Mouse (Mus musculus) forebrain, embryonic 11.5 days (tissue): ENCODE data around the gene Ggt6. TPM values are rescaled to one million over a fixed set of nuclear protein-coding genes. Genes with fewer than 3 reads are reported as not detected.

Experiments
- ATAC-seq: fragments of 200-750 bp; cut with Nextera tagmentation; replicated peaks from 2 replicates; pipeline ENCODE4 v1.8.0; 2017; ENCODE audit warnings: moderate TSS enrichment; ENCODE audit not compliant: low FRiP score
- DNase-seq: peaks from one replicate; pipeline ENCODE4 v3.0.0-alpha.2; 2017; ENCODE audit warnings: low spot score
- H3K27ac ChIP-seq: fragments of 300-500 bp; sonication (generic); 2 replicates; pipeline ENCODE4 v1.5.1; 2014; ENCODE audit warnings: low read depth, low read length
- H3K27me3 ChIP-seq: fragments of 300-500 bp; sonication (generic); 2 replicates; pipeline ENCODE4 v1.6.1; 2014; ENCODE audit warnings: mild to moderate bottlenecking, low read length, mixed read lengths; ENCODE audit not compliant: control insufficient read depth, insufficient read depth
- H3K36me3 ChIP-seq: fragments of 300-500 bp; sonication (generic); 2 replicates; pipeline ENCODE4 v1.6.1; 2014; ENCODE audit warnings: mild to moderate bottlenecking, low read length, moderate library complexity, mixed read lengths; ENCODE audit not compliant: control insufficient read depth, insufficient read depth
- H3K4me1 ChIP-seq: fragments of 300-500 bp; sonication (generic); replicated peaks from 2 replicates; pipeline ENCODE4 v1.6.1; 2014; ENCODE audit warnings: low read length, mixed read lengths; ENCODE audit not compliant: control insufficient read depth, insufficient read depth
- H3K4me2 ChIP-seq: fragments of 300-500 bp; sonication (generic); 2 replicates; pipeline ENCODE4 v1.6.1; 2014; ENCODE audit warnings: low read depth, mild to moderate bottlenecking, low read length, moderate library complexity, mixed read lengths; ENCODE audit not compliant: severe bottlenecking
- H3K4me3 ChIP-seq: fragments of 300-500 bp; sonication (generic); 2 replicates; pipeline ENCODE4 v1.5.1; 2014; ENCODE audit warnings: low read depth, low read length
- H3K9ac ChIP-seq: fragments of 300-500 bp; sonication (generic); 2 replicates; pipeline ENCODE4 v1.6.1; 2014; ENCODE audit warnings: low read length
- H3K9me3 ChIP-seq: fragments of 300-500 bp; sonication (generic); 2 replicates; pipeline ENCODE4 v1.6.1; 2016; ENCODE audit warnings: low read length, mixed read lengths; ENCODE audit not compliant: control insufficient read depth
- WGBS: fragments of 180-500 bp; shearing (Covaris S2); extraction: QIAGEN DNeasy Blood & Tissue Kit; methylation state at CpG from one replicate; pipeline ENCODE4 v1.1.7; 2014; 5-methylcytosine and 5-hydroxymethylcytosine counted together
- polyA plus RNA-seq: library from polyadenylated mRNA; unstranded; fragments of >200 nt; fragmentation: Nextera tagmentation; extraction: Ambion mirVana; gene quantifications from 2 replicates; pipeline ENCODE4 v1.2.1, GENCODE M21; 2014

The Ggt6 gene
- polyA plus RNA-seq = not detected in 2 replicates

DNA sequence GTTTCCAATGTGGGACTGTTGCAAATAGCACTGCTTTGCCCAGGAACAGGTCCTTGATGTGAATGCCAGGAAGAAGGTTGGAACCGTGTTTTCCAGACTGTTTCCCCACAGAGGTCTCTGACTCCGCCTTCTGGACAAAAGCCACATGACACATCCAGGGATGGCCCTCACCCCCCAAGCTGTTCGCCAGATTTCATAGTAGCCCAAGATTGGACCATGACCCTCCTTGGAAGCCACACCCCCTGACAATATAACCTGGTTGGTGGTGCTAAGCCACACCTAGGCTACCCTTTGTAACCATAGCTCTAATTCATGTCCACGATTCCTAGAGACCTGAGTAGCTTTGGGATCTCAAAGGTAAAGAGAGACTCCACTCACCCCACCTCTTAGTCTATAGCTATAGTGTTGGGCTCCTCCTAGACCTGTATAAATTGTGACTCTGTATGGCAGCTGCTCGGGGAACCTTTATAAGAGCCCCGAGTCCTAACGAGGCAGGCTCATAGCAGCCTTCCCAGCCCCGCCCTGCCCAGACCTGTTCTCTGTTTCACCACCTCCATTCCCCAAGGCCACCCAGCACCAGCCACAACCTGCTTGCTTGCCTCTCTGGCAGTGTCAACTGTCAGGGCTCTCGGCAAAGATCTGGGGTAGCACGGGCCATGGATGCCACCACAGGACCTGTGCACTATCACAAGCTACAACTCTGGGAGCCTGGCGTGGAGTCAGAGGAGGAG lies at the start of gene Ggt6:
TSS of gene Ggt6 (plus strand) at position 564 of the 731 bp plus-strand sequence.
- Histone ChIP-seq H3K4me2 (no peak within 1 kb of the TSS), H3K4me3 (no peak within 1 kb of the TSS), H3K27ac (no peak within 1 kb of the TSS), H3K9me3 (no peaks in the 10 kb centered on the region), H3K9ac (no peak within 1 kb of the TSS), H3K27me3 (no peaks in the 10 kb centered on the region), H3K4me1 (no peaks in the 10 kb centered on the region), H3K36me3 (no peaks in the 10 kb centered on the region)
- DNase-seq = peak; percentile 53
- ATAC-seq = no peak
- 67% methylated on average over 11 of the region's 11 CpGs for WGBS

DNA sequence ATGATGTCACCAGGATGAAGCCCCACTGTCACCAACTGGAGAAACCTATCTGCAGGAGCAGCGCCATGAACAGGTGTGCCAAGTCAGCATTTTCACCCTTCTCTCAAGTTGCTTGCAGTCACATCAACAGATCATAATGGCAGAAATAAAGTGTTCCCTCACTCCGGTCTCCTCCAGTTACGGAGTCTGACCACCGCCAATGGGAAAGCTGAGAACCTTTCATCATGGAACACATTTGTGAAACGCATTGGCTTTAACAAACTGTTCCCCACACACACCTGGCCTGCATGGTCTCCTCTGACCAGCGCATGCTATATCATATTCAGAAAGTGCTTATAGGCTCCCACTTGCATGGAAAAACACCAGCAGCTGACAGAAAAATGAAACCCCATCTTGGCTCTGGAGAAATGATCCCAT lies 47.2 kb upstream of the Ggt6 start:
- H3K27ac ChIP-seq = no peak overlapping the region
- no peak overlapping the region for H3K4me2 ChIP-seq
- DNase-seq = no peak
- WGBS = 94% methylated on average over 6 of the region's 6 CpGs
- no peak overlapping the region for H3K9ac ChIP-seq
- no peaks in the 10 kb centered on the region for H3K4me1 ChIP-seq
- no peaks in the 10 kb centered on the region for H3K9me3 ChIP-seq
- no peak overlapping the region for H3K4me3 ChIP-seq
- H3K36me3 ChIP-seq = no peaks in the 10 kb centered on the region
- H3K27me3 ChIP-seq = no peaks in the 10 kb centered on the region
- no peak for ATAC-seq

- Histone ChIP-seq H3K9me3 (no peaks in the 10 kb centered on the region), H3K27me3 (no peaks in the 10 kb centered on the region), H3K4me3 (no peak overlapping the region), H3K4me1 (no peaks in the 10 kb centered on the region), H3K27ac (no peak overlapping the region), H3K36me3 (no peaks in the 10 kb centered on the region), H3K9ac (no peak overlapping the region), H3K4me2 (no peak overlapping the region)
- WGBS = 83% methylated on average over 7 of the region's 7 CpGs
- ATAC-seq (no peak), DNase-seq (no peak)
Observed at GRCm38 (mm10) chr11:72389407-72390142, 45.8 kb upstream of the Ggt6 start.

GRCm38 (mm10) chr11:72391181-72391580 lies 44.1 kb upstream of the Ggt6 start:
- Histone ChIP-seq H3K4me1 (no peaks in the 10 kb centered on the region), H3K36me3 (no peaks in the 10 kb centered on the region), H3K9ac (no peak overlapping the region), H3K4me3 (no peak overlapping the region), H3K27me3 (no peaks in the 10 kb centered on the region), H3K27ac (no peak overlapping the region), H3K9me3 (no peaks in the 10 kb centered on the region), H3K4me2 (no peak overlapping the region)
- ATAC-seq = no peak
- DNase-seq = no peak
- WGBS = 90% methylated on average over 13 of the region's 13 CpGs

DNA sequence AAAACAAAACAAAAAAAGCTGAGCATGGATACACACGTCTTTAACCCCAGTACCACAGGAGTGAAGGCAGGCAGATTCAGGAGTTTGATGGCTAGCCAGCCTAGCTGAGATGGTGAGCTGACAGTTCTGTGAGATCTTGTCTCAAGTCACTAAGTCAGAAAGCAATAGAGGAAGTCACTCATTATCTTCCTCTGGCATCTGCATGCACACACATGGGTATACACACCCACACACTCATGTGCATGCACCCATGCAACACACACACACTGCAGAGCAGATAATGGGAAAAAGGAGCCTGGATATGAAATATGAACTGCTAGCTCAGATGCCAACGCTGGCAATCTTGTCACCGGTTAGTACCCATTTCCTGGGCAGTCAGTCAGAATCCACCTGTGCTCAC lies 42.1 kb upstream of the Ggt6 start:
- no peaks in the 10 kb centered on the region for H3K27me3 ChIP-seq
- DNase-seq = no peak
- 96% methylated on average over 3 of the region's 3 CpGs for WGBS
- no peaks in the 10 kb centered on the region for H3K9me3 ChIP-seq
- H3K36me3 ChIP-seq = no peaks in the 10 kb centered on the region
- no peak overlapping the region for H3K27ac ChIP-seq
- H3K4me3 ChIP-seq = no peak overlapping the region
- H3K4me2 ChIP-seq = no peak overlapping the region
- H3K4me1 ChIP-seq = no peaks in the 10 kb centered on the region
- H3K9ac ChIP-seq = no peak overlapping the region
- no peak for ATAC-seq

DNA sequence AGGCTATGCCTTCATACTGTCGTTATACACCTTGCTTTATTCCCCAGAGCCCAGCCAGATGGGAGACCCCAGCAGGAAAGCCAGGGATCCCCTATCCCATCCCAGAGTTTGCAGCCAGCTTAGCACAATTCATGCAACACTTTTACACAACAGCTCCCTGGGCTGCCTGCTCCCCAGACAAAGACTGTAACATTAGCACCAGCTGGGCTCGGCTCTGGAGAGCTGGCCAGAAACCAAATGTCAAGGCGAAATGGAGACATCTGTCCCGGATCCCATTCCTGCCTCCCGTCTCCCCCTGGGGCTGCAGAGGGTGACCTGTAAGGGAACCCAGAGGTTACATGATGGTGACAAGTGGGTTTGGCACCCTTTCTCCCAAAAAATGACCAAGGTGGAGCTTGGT lies 41.7 kb upstream of the Ggt6 start:
- WGBS = 65% methylated on average over 5 of the region's 5 CpGs
- DNase-seq = no peak

DNA sequence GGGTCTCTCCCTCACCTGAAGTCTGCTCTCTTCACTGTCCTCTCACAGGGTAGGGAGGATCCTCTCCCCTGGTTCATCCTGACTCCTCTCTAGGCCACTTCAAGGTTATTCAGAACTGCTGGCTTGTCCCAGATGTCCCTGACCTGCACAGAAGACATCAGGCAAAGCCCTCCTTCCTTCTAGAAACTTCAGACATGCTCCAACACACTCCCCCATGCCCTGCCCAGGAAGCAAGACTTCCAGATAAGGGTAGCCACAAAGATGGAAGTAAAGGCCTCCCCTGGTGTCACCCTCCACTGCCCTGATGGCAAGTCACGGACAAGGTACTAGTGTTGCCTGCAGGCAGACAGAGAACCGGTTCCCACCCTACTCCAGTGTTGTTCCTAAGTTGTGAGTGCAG lies 40.6 kb upstream of the Ggt6 start:
- DNase-seq (no peak), ATAC-seq (no peak)
- no peak overlapping the region for H3K4me2 ChIP-seq
- H3K9ac ChIP-seq = no peak overlapping the region
- no peaks in the 10 kb centered on the region for H3K4me1 ChIP-seq
- H3K9me3 ChIP-seq = no peaks in the 10 kb centered on the region
- H3K4me3 ChIP-seq = no peak overlapping the region
- H3K27me3 ChIP-seq = no peaks in the 10 kb centered on the region
- WGBS = 76% methylated on average over 2 of the region's 2 CpGs
- H3K27ac ChIP-seq = no peak overlapping the region
- no peaks in the 10 kb centered on the region for H3K36me3 ChIP-seq

More for the DNA sequence above, 41.7 kb upstream of the Ggt6 start:
- no peak overlapping the region for H3K9ac ChIP-seq
- no peak overlapping the region for H3K4me3 ChIP-seq
- no peaks in the 10 kb centered on the region for H3K4me1 ChIP-seq
- H3K27ac ChIP-seq = no peak overlapping the region
- no peaks in the 10 kb centered on the region for H3K9me3 ChIP-seq
- H3K36me3 ChIP-seq = no peaks in the 10 kb centered on the region
- no peak for ATAC-seq
- no peak overlapping the region for H3K4me2 ChIP-seq
- no peaks in the 10 kb centered on the region for H3K27me3 ChIP-seq

DNA sequence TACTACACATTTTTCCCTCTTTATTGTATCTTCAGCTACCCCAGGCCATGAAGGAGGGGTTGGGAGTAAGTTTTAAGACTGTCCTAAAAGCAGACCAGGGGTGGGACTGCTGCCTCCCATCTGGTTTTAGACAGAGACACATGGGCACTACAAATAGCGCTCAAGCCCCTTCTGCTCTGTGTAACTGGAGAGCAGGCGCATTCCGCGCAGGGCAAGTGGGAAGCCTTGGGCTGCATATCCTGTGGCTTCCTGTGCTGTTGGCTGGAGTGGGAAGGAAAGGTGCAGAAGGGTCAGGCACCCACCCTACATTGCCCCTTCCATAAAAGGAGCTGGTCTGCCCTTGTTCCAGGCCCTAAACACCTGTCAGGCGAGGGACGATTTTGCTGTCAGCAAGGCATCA lies 39.7 kb upstream of the Ggt6 start:
- Histone ChIP-seq H3K27ac (no peak overlapping the region), H3K4me3 (no peak overlapping the region), H3K4me1 (no peaks in the 10 kb centered on the region), H3K9me3 (no peaks in the 10 kb centered on the region), H3K4me2 (no peak overlapping the region), H3K27me3 (no peaks in the 10 kb centered on the region), H3K9ac (no peak overlapping the region), H3K36me3 (no peaks in the 10 kb centered on the region)
- WGBS = 84% methylated on average over 6 of the region's 6 CpGs
- ATAC-seq (no peak), DNase-seq (no peak)
